Mouse (Mus musculus) spleen, adult 10 weeks (tissue): Measurements from ENCODE around the gene Gspt1. TPM values are rescaled to one million over a fixed set of nuclear protein-coding genes. Genes with fewer than 3 reads are reported as not detected.

Source experiments
- polyA plus RNA-seq: library from polyadenylated mRNA; stranded (reverse); fragments of 350-450 nt; fragmentation: Illumina TruSeq; extraction: RNeasy Lipid Tissue Mini Kit (QIAGEN cat#74804); gene quantifications from one replicate; pipeline ENCODE4 v1.2.3, GENCODE M21; 2015; ENCODE audit warnings: low replicate concordance; ENCODE audit not compliant: insufficient read depth

Gene Gspt1
- 148 TPM for polyA plus RNA-seq

DNA sequence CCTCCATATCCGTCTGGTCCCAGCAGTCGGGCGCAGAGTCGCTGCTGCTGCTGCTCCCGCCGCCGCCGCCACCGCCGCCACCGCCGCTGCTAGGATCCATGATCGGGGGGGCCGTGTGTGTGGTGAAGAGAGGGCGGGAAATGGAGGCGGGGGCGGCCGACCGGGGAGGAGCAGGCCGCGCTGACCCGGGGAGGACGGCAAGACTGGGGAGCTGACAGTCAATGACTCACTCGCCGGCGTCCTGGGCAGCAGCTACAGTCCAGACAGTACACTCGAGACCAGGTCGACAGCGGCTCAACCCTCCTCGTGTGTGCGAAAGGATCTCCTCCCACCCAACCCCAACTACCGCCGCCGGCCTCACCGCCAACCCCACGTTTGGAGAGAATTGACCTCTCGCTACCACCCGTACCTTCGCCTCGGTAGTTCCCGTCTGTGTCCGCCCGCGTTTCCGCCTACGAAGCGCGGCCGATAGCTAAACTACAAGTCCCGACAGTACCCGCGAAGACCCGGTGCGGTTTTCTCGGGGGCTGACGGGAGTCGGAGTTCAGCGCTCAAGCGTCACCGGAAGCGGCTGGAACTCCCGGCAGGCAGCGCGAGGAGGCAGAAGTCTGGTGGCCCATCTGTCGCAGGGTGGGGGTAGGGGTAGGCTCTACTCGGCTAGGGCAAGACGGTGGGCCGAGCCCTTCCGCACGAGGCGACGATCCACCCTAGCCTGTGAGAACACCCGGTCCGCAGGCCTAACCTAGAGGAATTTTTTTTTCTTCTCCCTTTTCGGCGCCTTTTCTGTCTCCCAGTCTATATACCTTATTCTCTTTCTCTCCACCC, at the start of gene Gspt1:
Gene Gspt1, minus strand, starts transcription at position 428 of the 825 bp plus-strand sequence.

GRCm38 (mm10) chr16:11202571-11203554, 51.3 kb downstream of the Gspt1 start, which contains the start of gene Rsl1d1:
Gene Rsl1d1 (minus strand): TSS chr16:11203331.

GRCm38 (mm10) chr16:11176208-11176883, 77.8 kb downstream of the Gspt1 start, which contains the start of gene Zc3h7a:
Gene Zc3h7a (minus strand): TSS chr16:11176393.

Other genes with a start within 250 kb of the Gspt1 start
- 256 TPM for gene Snn, start 193.4 kb downstream of the Gspt1 start, polyA plus RNA-seq
- gene Litaf, start 188.2 kb downstream of the Gspt1 start, polyA plus RNA-seq, result 50.1 TPM
- 41.9 TPM for gene Txndc11, start 119.7 kb downstream of the Gspt1 start, polyA plus RNA-seq
- 520 TPM for gene Zc3h7a, start 77.9 kb downstream of the Gspt1 start, polyA plus RNA-seq
- 137 TPM for gene Rsl1d1, start 51.0 kb downstream of the Gspt1 start, polyA plus RNA-seq
- 3.1 TPM for gene Tnfrsf17, start 59.5 kb upstream of the Gspt1 start, polyA plus RNA-seq
- gene Snx29, start 68.6 kb upstream of the Gspt1 start, polyA plus RNA-seq, result 26.9 TPM